Mouse (Mus musculus): ENCODE measurements around the gene Osmr. TPM values are rescaled to one million over a fixed set of nuclear protein-coding genes. Genes with fewer than 3 reads are reported as not detected.
A peak's percentile ranks its signal among the peaks of the same experiment; 100 is the strongest.

Gene Osmr
- polyA plus RNA-seq (2015; fragmentation: Nextera tagmentation; extraction: Ambion mirVana) = 1.6 and 1.7 TPM in 2 replicates

- Histone ChIP-seq H3K27me3 (replicated peaks) (peaks cover 22% of the 10 kb centered on the region), H3K9me3 (no peaks in the 10 kb centered on the region), H3K9ac (0 out of 2 replicates have a peak within 1 kb of the TSS, but pooled peaks have one; percentile 16), H3K4me1 (peaks cover 11% of the 10 kb centered on the region), H3K4me3 (peak within 1 kb of the TSS; percentile 36), H3K27ac (no peak within 1 kb of the TSS), H3K36me3 (replicated peaks) (no peaks in the 10 kb centered on the region), H3K4me2 (peak within 1 kb of the TSS; percentile 70)
- 10% methylated on average over 16 of the region's 16 CpGs for WGBS
- ATAC-seq (replicated peaks) = peak; percentile 41; the same call in 1 of the 2 replicates
These were observed at the start of gene Osmr for GRCm38 (mm10) chr15:6874601-6875019. Gene Osmr (minus strand): TSS chr15:6874969.

- Histone ChIP-seq H3K27me3 (replicated peaks) (no peaks in the 10 kb centered on the region), H3K4me3 (no peak overlapping the region), H3K4me2 (no peak overlapping the region), H3K4me1 (no peaks in the 10 kb centered on the region), H3K36me3 (replicated peaks) (no peaks in the 10 kb centered on the region), H3K27ac (no peak overlapping the region), H3K9ac (no peak overlapping the region), H3K9me3 (no peaks in the 10 kb centered on the region)
- no peak for ATAC-seq (replicated peaks)
- 84% methylated on average over 6 of the region's 6 CpGs for WGBS
These were observed 44.6 kb upstream of the Osmr start for GRCm38 (mm10) chr15:6919406-6919805.

- no peaks in the 10 kb centered on the region for H3K27me3 ChIP-seq (replicated peaks)
- H3K9me3 ChIP-seq = no peaks in the 10 kb centered on the region
- no peak overlapping the region for H3K4me3 ChIP-seq
- no peak overlapping the region for H3K4me2 ChIP-seq
- peaks cover 4% of the 10 kb centered on the region for H3K4me1 ChIP-seq
- H3K27ac ChIP-seq = no peak overlapping the region
- 94% methylated on average over 6 of the region's 6 CpGs for WGBS
- no peak overlapping the region for H3K9ac ChIP-seq
- no peak for ATAC-seq (replicated peaks)
- H3K36me3 ChIP-seq (replicated peaks) = no peaks in the 10 kb centered on the region
These were observed 39.4 kb upstream of the Osmr start for GRCm38 (mm10) chr15:6914163-6914562.

GRCm38 (mm10) chr15:6909669-6910068 lies 34.9 kb upstream of the Osmr start:
- no peaks in the 10 kb centered on the region for H3K36me3 ChIP-seq (replicated peaks)
- ATAC-seq (replicated peaks) = peak; percentile 96
- no peaks in the 10 kb centered on the region for H3K27me3 ChIP-seq (replicated peaks)
- H3K9ac ChIP-seq = 0 out of 2 replicates have a peak overlapping the region, but pooled peaks have one; percentile 21
- H3K4me2 ChIP-seq = peak overlapping the region; percentile 41
- WGBS = 4% methylated on average over 11 of the region's 11 CpGs
- H3K9me3 ChIP-seq = no peaks in the 10 kb centered on the region
- peaks cover 4% of the 10 kb centered on the region for H3K4me1 ChIP-seq
- no peak overlapping the region for H3K4me3 ChIP-seq
- H3K27ac ChIP-seq = no peak overlapping the region

GRCm38 (mm10) chr15:6909084-6909483 lies 34.3 kb upstream of the Osmr start:
- peak; percentile 28; the same call in 1 of the 2 replicates for ATAC-seq (replicated peaks)
- Histone ChIP-seq H3K9ac (no peak overlapping the region), H3K36me3 (replicated peaks) (no peaks in the 10 kb centered on the region), H3K27ac (no peak overlapping the region), H3K4me3 (no peak overlapping the region), H3K4me2 (no peak overlapping the region), H3K9me3 (no peaks in the 10 kb centered on the region), H3K27me3 (replicated peaks) (no peaks in the 10 kb centered on the region), H3K4me1 (peaks cover 4% of the 10 kb centered on the region)
- WGBS = 50% methylated on average over 14 of the region's 14 CpGs

GRCm38 (mm10) chr15:6908601-6909000 lies 33.8 kb upstream of the Osmr start:
- H3K9me3 ChIP-seq = no peaks in the 10 kb centered on the region
- H3K4me2 ChIP-seq = no peak overlapping the region
- no peak overlapping the region for H3K9ac ChIP-seq
- 62% methylated on average over 5 of the region's 5 CpGs for WGBS
- H3K4me3 ChIP-seq = no peak overlapping the region
- H3K36me3 ChIP-seq (replicated peaks) = no peaks in the 10 kb centered on the region
- H3K27ac ChIP-seq = no peak overlapping the region
- no peak for ATAC-seq (replicated peaks)
- H3K4me1 ChIP-seq = peaks cover 4% of the 10 kb centered on the region
- H3K27me3 ChIP-seq (replicated peaks) = no peaks in the 10 kb centered on the region

- Histone ChIP-seq H3K4me3 (no peak overlapping the region), H3K4me1 (peaks cover 4% of the 10 kb centered on the region), H3K36me3 (replicated peaks) (no peaks in the 10 kb centered on the region), H3K4me2 (no peak overlapping the region), H3K9me3 (no peaks in the 10 kb centered on the region), H3K27me3 (replicated peaks) (no peaks in the 10 kb centered on the region), H3K27ac (no peak overlapping the region), H3K9ac (no peak overlapping the region)
- ATAC-seq (replicated peaks) = no peak
- WGBS = 87% methylated on average over 19 of the region's 19 CpGs
These were observed 31.7 kb upstream of the Osmr start for GRCm38 (mm10) chr15:6906260-6907047.

GRCm38 (mm10) chr15:6905726-6906125 lies 31.0 kb upstream of the Osmr start:
- H3K27ac ChIP-seq = no peak overlapping the region
- WGBS = 94% methylated on average over 4 of the region's 4 CpGs

GRCm38 (mm10) chr15:6903286-6903975 lies 28.7 kb upstream of the Osmr start:
- H3K9me3 ChIP-seq = no peaks in the 10 kb centered on the region
- no peak for ATAC-seq (replicated peaks)
- H3K27me3 ChIP-seq (replicated peaks) = no peaks in the 10 kb centered on the region
- no peaks in the 10 kb centered on the region for H3K36me3 ChIP-seq (replicated peaks)
- no peak overlapping the region for H3K27ac ChIP-seq
- no peak overlapping the region for H3K4me3 ChIP-seq
- H3K4me1 ChIP-seq = no peaks in the 10 kb centered on the region
- WGBS = 67% methylated on average over 9 of the region's 9 CpGs
- no peak overlapping the region for H3K9ac ChIP-seq
- no peak overlapping the region for H3K4me2 ChIP-seq

More at GRCm38 (mm10) chr15:6905726-6906125, 31.0 kb upstream of the Osmr start:
- Histone ChIP-seq H3K9ac (no peak overlapping the region), H3K4me3 (no peak overlapping the region), H3K9me3 (no peaks in the 10 kb centered on the region), H3K36me3 (replicated peaks) (no peaks in the 10 kb centered on the region), H3K4me1 (peaks cover 4% of the 10 kb centered on the region), H3K27me3 (replicated peaks) (no peaks in the 10 kb centered on the region), H3K4me2 (no peak overlapping the region)
- ATAC-seq (replicated peaks) = no peak

GRCm38 (mm10) chr15:6901982-6902639 lies 27.3 kb upstream of the Osmr start:
- no peak overlapping the region for H3K4me2 ChIP-seq
- WGBS = 71% methylated on average over 5 of the region's 5 CpGs

GRCm38 (mm10) chr15:6901236-6901635 lies 26.5 kb upstream of the Osmr start:
- 83% methylated on average over 6 of the region's 6 CpGs for WGBS
- H3K4me1 ChIP-seq = no peaks in the 10 kb centered on the region
- no peak overlapping the region for H3K27ac ChIP-seq
- no peaks in the 10 kb centered on the region for H3K9me3 ChIP-seq
- no peak overlapping the region for H3K4me3 ChIP-seq
- no peaks in the 10 kb centered on the region for H3K36me3 ChIP-seq (replicated peaks)
- H3K27me3 ChIP-seq (replicated peaks) = no peaks in the 10 kb centered on the region
- H3K9ac ChIP-seq = no peak overlapping the region
- no peak overlapping the region for H3K4me2 ChIP-seq
- no peak for ATAC-seq (replicated peaks)

More at GRCm38 (mm10) chr15:6901982-6902639, 27.3 kb upstream of the Osmr start:
- H3K36me3 ChIP-seq (replicated peaks) = no peaks in the 10 kb centered on the region
- H3K4me1 ChIP-seq = no peaks in the 10 kb centered on the region
- no peaks in the 10 kb centered on the region for H3K27me3 ChIP-seq (replicated peaks)
- H3K4me3 ChIP-seq = no peak overlapping the region
- H3K9ac ChIP-seq = no peak overlapping the region
- no peaks in the 10 kb centered on the region for H3K9me3 ChIP-seq
- no peak overlapping the region for H3K27ac ChIP-seq
- ATAC-seq (replicated peaks) = no peak

- H3K27ac ChIP-seq = no peak overlapping the region
- no peaks in the 10 kb centered on the region for H3K4me1 ChIP-seq
- whole genome bisulfite sequencing = 93% methylated on average over 6 of the region's 6 CpGs
- no peak overlapping the region for H3K4me3 ChIP-seq
- H3K4me2 ChIP-seq = no peak overlapping the region
- H3K36me3 ChIP-seq (replicated peaks) = no peaks in the 10 kb centered on the region
- ATAC-seq (replicated peaks) = no peak
- no peak overlapping the region for H3K9ac ChIP-seq
- no peaks in the 10 kb centered on the region for H3K27me3 ChIP-seq (replicated peaks)
- no peaks in the 10 kb centered on the region for H3K9me3 ChIP-seq
These were observed 9.5 kb upstream of the Osmr start for GRCm38 (mm10) chr15:6884260-6884659.

Measured in midbrain, embryonic 15.5 days (tissue).